ENCODE assay signal across 11 mouse cellular contexts in genomic region chr12:28860264-28860560, GRCm38 (mm10).
DNase-seq lines count a peak whose midpoint lies in the region; ATAC-seq and TF ChIP-seq lines count a peak whose summit lies in the region.
"Had no signal": no experiment of that assay in that cellular context is flagged by ENCODE, and none has a peak within 500 bp of the region (broad histone marks: within the 10 kb centered on the region; RNA-seq: fewer than 3 reads in every experiment).

No protein-coding gene starts in this region.

- no peak overlapping the region for H3K4me2 ChIP-seq in forebrain, embryonic 12.5 days
- H3K4me2 ChIP-seq in hindbrain, postnatal 0 days (ENCODE audit: low read depth, low read length), result no peak overlapping the region
- H3K4me2 ChIP-seq in neural tube, embryonic 15.5 days, result no peak overlapping the region
- H3K4me2 ChIP-seq: lung, embryonic 15.5 days had no signal

- no peaks in the 10 kb centered on the region for H3K27me3 ChIP-seq in forebrain, embryonic 12.5 days
- H3K27me3 ChIP-seq in hindbrain, postnatal 0 days (ENCODE audit: insufficient read depth, low read length), result no peaks in the 10 kb centered on the region
- H3K27me3 ChIP-seq in neural tube, embryonic 15.5 days (replicated peaks), result no peaks in the 10 kb centered on the region
- H3K27me3 ChIP-seq: lung, embryonic 15.5 days had no signal

- DNase-seq in left cerebral cortex, postnatal 4 days, result peak; percentile 45
- DNase-seq in left cerebral cortex, adult 18-20 months (ENCODE audit: low spot score in 2 of 2), result no peak
- DNase-seq in hindbrain, postnatal 0 days (ENCODE audit: low spot score), result peak; percentile 72
- no peak for DNase-seq in kidney, postnatal 14 days
- DNase-seq in lung, adult 18-20 months, result no peak
- DNase-seq in lung, postnatal 25 days (ENCODE audit: low spot score), result no peak
- DNase-seq: kidney, adult 2 months had no signal

- intact Hi-C loops in left cerebral cortex, postnatal 4 days (cut with DNase I), result no loop called here

- WGBS in forebrain, embryonic 12.5 days, result 26% methylated on average over 5 of the region's 5 CpGs
- WGBS in hindbrain, postnatal 0 days, result 7% methylated on average over 5 of the region's 5 CpGs
- WGBS in neural tube, embryonic 15.5 days, result 6% methylated on average over 5 of the region's 5 CpGs

- no peak for TF ChIP-seq CTCF in hindbrain, postnatal 0 days (IDR thresholded peaks at IDR 0.05; ENCODE audit: low read depth)

- H3K4me1 ChIP-seq in forebrain, embryonic 12.5 days, result peaks cover 27% of the 10 kb centered on the region
- H3K4me1 ChIP-seq in hindbrain, postnatal 0 days (ENCODE audit: insufficient read depth, low read length), result peaks cover 15% of the 10 kb centered on the region; the same call in 1 of the 2 replicates
- peaks cover 61% of the 10 kb centered on the region for H3K4me1 ChIP-seq in neural tube, embryonic 15.5 days

- H3K9ac ChIP-seq in forebrain, embryonic 12.5 days, result 0 out of 2 replicates have a peak overlapping the region, but pooled peaks have one; percentile 27
- H3K9ac ChIP-seq in hindbrain, postnatal 0 days (replicated peaks; ENCODE audit: low read length), result 0 out of 2 replicates have a peak overlapping the region, but pooled peaks have one; percentile 28
- no peak overlapping the region for H3K9ac ChIP-seq in neural tube, embryonic 15.5 days (replicated peaks)
- H3K9ac ChIP-seq: lung, embryonic 15.5 days had no signal

- H3K36me3 ChIP-seq in forebrain, embryonic 12.5 days (replicated peaks), result peaks cover 5% of the 10 kb centered on the region
- H3K36me3 ChIP-seq in hindbrain, postnatal 0 days (ENCODE audit: insufficient read depth, low read length), result 0 out of 2 replicates have a peak, but pooled peaks cover 4% of the 10 kb centered on the region
- 0 out of 2 replicates have a peak, but pooled peaks cover 2% of the 10 kb centered on the region for H3K36me3 ChIP-seq in neural tube, embryonic 15.5 days
- H3K36me3 ChIP-seq: heart, embryonic 10.5 days; lung, embryonic 15.5 days had no signal

- no peaks in the 10 kb centered on the region for H3K9me3 ChIP-seq in forebrain, embryonic 12.5 days
- H3K9me3 ChIP-seq in hindbrain, postnatal 0 days (ENCODE audit: low read length), result no peaks in the 10 kb centered on the region
- H3K9me3 ChIP-seq in neural tube, embryonic 15.5 days (replicated peaks), result no peaks in the 10 kb centered on the region
- H3K9me3 ChIP-seq: heart, embryonic 10.5 days; lung, embryonic 15.5 days had no signal

- ATAC-seq in forebrain, embryonic 12.5 days (ENCODE audit: low FRiP score), result peak; percentile 60
- ATAC-seq in hindbrain, postnatal 0 days, result peak; percentile 78
- ATAC-seq in neural tube, embryonic 15.5 days (ENCODE audit: low FRiP score), result peak; percentile 56

- peak overlapping the region; percentile 87 for H3K27ac ChIP-seq in forebrain, embryonic 12.5 days
- peak overlapping the region; percentile 86 for H3K27ac ChIP-seq in hindbrain, postnatal 0 days
- peak overlapping the region; percentile 92 for H3K27ac ChIP-seq in neural tube, embryonic 15.5 days (replicated peaks)
- H3K27ac ChIP-seq: heart, embryonic 10.5 days; lung, embryonic 15.5 days had no signal

- H3K4me3 ChIP-seq in forebrain, embryonic 12.5 days (replicated peaks), result no peak overlapping the region
- no peak overlapping the region for H3K4me3 ChIP-seq in hindbrain, postnatal 0 days (ENCODE audit: low read length)
- no peak overlapping the region for H3K4me3 ChIP-seq in neural tube, embryonic 15.5 days (replicated peaks)
- H3K4me3 ChIP-seq: heart, embryonic 10.5 days; lung, embryonic 15.5 days had no signal

Comparison
In these comparisons a context has a peak if more than half of its experiments do, and no peak if none do; other contexts are left out.
1. DNase-seq: peak in left cerebral cortex, postnatal 4 days (single experiment) and hindbrain, postnatal 0 days (single experiment); none in left cerebral cortex, adult 18-20 months (0 of 2), kidney, postnatal 14 days (single experiment), lung, adult 18-20 months (0 of 2) and lung, postnatal 25 days (single experiment).
2. Peak in every context shown above with its lines, with median percentiles within 50 percentile points of each other: ATAC-seq and H3K27ac ChIP-seq.